Mouse (Mus musculus) layer of hippocampus, postnatal 25 days (tissue): ENCODE measurements around the gene Rgs14. TPM values are rescaled to one million over a fixed set of nuclear protein-coding genes. Genes with fewer than 3 reads are reported as not detected.
A peak's percentile ranks its signal among the peaks of the same experiment; 100 is the strongest.

Source experiments
- DNase-seq, 2 experiments: peaks; one replicate each; pipeline ENCODE4 v3.0.0; 2022; ENCODE audit warnings: mixed read lengths in 2 of 2, low spot score in 1 of 2; ENCODE audit errors: extremely low spot score in 1 of 2
- total RNA-seq, 2 experiments: library from RNA; stranded (reverse); gene quantifications; 2 replicates each; pipeline ENCODE4 v1.2.3; 2021

Gene Rgs14
- 10 to 100 TPM; 94.5 to 98.2 TPM for total RNA-seq

DNA sequence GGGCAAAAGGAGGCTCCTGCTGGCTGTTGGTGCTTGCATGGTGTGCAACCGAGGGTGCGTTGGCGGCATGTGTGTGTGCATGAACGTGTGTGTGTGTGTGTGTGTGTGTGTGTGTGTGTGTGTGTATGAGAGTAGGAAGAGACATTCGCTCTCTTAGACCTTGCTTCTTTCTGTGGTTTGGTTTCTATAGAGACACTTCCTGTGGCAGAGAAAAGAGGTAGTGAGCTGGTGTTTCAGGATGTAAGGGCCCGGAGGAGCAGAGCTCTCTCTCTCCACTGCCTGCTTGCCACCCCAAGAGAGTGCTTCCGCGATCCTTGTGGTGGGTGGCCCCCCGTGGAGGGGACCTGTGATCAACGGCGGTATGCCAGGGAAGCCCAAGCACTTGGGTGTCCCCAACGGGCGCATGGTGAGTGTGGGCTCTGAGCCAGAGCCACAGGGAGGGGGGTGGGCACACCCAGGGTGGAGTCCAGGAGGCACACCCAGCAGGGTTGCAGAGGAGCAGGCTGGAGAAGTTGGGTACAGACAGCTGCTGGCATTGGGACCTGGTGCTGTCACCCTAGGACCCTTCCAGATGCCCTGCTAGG, at the start of gene Rgs14:
Gene Rgs14 (plus strand): TSS at position 202 of the 584 bp plus-strand sequence.
- peak in 1 of 2 experiments; percentile 34 for DNase-seq

DNA sequence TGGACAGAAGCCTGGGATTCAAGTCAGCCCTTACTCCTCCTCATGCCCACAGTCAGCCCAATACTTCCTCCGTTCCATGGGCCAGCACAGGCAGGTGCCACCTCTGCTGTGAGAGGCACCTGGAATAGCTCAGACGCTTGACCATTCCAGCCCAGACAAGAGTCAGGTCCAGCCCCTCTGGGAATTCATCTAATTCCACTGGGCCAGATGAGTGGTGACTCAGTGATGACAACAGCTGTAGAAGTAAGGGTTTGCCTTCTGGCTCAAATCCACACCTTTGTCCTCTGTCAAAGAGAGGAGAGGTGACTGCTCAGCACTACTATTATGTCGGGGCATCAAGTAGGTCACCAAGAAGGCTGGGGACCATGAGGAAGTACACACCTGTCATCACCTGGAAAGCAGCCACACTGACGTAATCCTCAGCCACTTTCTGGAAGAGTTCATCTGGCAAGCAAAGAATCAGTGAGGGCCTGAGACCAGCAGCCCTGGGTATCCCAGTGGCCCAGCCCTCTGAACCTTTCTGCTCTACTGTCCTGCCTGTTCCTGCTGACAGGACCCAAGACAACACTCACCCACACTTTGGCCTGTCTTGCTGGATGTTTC, 49.5 kb upstream of the Rgs14 start, which contains the start of gene Prelid1:
Gene Prelid1 (plus strand): TSS at position 570 of the 603 bp plus-strand sequence.
- DNase-seq, result no peak

DNA sequence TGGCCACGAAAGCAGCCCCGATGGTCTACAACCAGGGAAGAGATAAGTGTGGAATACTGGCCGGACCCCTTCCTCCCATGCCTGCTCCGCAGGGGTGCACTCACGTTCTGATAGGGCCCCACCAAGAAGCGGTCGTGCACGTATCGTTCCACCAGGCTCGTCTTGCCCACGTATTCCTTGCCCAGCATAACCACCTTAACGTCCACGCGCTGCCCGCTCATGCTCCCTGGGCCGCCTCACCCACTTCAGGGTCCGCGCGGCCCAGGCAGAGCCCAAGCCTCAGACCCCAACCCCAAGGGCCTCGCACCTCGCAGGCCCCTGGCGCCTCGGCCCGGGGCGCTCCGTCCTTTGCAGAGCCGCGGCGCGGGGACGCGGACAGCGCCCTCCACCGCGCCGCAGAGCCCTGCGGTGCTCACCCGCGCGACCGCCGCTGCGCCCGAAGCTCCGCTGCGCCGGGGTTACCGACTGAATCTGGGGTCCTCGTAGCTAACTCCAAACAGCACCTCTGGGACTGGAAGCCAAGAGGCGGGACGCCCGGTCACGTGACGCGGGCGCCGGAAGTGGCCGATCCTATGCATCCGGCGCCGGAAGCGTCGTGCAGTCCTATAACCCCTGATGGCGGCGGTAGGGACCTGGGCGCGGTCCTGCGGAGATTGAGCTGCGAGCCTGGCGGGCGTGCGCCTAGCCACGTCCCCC, 48.0 kb upstream of the Rgs14 start, which contains the start of gene Rab24:
Gene Rab24 (minus strand): TSS at position 513 of the 696 bp plus-strand sequence.
- peak; percentile 77 to 85 for DNase-seq

DNA sequence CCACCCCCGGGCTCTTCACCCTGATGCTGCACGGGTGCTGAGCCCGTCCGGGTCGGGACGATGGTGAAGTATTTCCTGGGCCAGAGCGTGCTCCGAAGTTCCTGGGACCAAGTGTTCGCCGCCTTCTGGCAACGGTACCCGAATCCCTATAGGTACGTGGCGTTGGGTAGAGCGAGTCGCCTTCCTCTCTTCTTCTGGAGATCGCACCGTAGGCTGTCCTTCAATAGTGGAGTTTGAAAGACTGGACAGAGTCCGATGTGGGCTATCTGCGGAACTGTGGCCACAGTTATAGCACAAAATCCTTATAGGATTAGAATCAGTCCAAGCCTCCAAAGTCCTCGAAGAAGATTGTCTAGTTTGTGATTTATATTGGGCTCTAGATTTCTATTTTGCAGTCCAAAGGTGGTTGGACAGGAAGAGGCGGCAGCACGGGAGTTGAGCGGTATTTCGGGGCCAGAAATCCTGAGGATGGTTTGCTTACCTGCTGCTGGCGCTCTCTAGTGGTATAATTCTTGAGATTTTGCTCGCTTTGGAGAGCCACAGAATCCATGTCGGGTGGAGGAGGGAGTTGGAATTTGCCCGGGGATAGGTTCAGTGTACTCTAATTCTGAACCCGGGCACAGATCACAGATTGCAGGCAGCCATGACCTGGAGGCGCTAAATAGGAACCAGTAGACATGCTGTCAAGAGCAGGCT, 47.3 kb upstream of the Rgs14 start:
- DNase-seq, result no peak

DNA sequence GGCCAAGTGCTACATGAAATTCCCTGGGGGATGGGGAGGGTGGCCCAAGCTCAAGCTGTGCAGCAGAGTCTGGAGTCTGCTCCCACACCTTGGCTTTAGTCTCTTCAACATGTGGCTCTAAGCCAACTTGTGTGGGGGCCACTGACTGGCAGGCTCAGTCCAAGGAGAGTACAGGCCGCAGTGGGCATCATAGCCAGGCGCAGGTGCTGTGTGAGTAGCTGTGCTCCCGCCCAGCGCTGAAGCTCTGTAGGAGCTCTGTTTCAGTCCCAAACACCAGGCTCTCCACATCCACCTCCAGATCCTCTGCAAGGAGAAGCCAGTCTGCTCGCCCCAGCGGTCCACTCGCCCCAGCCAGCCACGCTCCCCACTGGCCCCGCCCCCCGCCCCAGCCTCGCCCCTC, 43.9 kb upstream of the Rgs14 start:
- DNase-seq, result no peak

DNA sequence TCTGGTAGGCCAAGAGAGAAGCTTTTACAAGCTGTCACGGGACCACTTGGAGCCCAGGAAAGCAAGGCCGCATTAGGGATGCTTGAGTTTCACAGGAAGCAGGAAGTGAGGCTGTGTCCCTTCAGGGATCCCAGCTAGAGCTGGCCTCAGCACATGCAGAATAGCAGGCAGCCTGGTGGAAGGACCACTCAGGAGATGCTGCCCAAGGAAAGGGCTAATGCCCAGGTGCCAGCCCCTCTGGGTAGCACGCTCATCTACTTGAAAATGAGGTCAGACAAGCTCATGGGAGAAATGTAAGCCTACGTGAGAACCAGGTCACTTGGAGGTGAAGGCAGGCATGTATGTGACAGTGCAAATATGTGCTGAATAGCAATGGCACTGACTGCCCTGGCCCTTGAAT, 42.4 kb upstream of the Rgs14 start:
- DNase-seq, result no peak

DNA sequence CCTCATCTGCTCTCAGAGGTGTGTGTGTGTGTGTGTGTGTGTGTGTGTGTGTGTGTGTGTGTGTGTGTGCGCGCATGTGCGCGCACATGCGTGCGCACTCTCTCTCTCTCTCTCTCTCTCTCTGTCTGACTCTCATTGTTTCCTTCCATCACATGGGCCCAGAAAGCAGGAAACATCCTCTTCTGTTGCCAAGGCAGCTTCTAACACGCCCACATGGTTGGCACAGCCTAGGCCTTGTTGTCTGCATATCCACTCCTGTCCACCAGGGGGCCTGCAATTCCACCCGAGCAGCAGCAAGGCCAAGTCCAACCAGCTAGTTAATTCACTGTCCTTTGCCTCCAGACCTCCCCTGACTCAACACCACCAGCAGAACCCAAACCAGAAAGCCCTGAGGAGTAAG, 41.9 kb upstream of the Rgs14 start:
- DNase-seq, result peak; percentile 76 to 88

DNA sequence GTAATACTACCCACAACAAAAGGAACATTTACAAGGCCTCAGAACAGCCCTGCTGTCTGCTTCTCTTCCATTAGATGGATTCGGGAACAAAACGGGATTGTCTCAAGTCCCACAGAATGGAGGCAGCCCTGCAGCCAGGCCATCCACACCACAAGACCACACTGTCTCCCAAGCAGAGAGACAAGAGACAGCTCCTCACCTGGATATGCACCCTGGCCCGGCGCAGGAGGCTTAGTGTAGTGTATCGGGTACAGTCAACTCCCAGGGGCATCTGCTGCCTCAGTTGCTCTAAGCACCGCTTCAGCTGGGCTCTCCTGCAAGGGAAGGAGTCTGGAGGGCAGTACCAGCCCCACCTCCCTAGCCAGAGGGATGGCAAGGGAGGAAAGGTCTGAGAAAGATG, 41.4 kb upstream of the Rgs14 start:
- DNase-seq, result no peak

DNA sequence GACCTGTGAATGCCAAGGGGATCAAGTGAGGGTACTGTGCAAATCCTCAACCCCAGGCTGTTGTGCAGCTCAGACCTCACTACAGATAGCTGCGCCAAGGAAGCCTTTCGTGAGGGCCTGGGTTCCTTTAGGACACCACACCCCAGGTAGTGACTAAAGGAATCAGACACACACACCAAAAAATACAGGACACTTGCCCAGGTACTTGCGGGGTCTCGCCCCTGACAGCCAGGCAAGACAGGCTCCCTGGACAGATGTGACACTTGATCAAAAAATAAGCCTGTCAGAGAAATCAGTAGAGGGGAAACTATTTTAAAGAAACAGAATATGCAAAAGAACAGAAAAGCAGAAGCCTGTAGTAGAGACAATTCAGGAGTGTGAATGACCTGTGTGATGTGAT, 40.9 kb upstream of the Rgs14 start:
- DNase-seq, result no peak

DNA sequence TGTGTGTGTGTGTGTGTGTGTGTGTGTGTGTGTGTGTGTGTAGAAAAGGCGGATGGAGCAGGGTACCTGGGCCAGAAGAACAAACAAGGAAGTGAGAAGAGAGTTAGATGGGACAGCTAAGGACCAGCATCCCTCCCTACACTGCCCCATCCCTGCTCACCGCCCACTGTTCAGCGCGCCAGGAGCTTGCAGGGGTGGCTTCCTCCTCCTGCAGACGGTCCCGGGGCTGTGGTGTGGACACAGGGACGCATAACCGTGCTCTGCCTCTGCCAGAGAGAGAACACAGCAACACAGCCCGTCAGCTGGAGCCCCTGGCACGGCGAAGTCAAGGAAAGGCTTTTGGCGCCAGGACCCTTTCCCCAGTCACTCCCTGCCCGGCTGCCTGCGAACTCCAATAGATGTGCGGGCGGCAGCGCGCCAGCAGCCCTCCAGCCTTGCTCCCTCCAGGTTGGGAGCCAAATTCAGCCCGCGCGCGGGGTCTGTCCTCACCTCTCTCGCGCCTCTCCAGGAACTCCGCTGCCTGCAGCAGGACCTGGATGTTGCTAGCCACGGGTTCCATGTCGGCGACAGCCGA, 40.3 kb upstream of the Rgs14 start:
- DNase-seq, result no peak

DNA sequence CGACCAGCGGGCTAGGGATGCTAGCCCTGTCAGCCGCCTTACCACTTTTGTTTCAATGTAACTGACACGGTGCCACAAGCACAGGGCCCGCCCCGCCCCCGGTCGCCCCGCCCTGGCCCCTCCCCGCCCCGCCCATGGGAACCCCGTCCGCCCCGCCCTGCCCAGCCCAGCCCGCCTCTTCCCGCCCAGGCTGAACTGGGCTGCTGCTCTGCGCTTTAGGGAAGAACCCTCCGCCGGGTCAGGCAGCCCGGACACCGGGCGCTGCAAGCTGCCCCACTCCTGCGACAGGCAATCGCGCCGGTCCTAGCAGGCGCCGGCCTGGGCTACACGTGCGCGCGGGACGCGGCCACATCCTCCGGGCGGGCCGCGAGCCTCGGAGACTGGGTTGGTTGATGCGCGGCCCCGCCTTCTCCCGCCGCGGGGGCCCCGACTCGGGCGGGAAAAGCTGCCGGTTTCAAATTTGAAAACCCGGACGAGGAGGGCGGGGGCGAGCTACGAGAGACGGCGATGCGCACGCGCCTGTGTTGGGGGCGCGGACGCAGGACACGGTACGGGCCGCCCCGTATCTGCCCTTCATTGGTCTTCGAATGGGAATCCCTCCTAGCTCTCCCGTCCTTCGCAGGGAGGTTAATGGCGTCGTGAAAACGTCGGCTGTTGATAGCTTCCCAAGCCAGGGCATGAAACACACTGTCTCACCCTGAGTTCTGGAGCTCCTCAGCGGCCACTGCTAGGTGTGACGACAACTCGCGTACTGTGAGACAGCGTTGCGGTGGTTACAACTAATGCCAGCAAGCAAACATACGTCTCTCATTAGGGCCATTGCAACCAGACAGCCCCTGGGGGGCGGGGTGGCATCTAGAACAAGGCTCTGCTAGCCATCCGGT, 39.6 kb upstream of the Rgs14 start, which contains the start of gene Mxd3:
Gene Mxd3 (minus strand): TSS at position 141 of the 884 bp plus-strand sequence.
- DNase-seq, result peak; percentile 71 to 80

DNA sequence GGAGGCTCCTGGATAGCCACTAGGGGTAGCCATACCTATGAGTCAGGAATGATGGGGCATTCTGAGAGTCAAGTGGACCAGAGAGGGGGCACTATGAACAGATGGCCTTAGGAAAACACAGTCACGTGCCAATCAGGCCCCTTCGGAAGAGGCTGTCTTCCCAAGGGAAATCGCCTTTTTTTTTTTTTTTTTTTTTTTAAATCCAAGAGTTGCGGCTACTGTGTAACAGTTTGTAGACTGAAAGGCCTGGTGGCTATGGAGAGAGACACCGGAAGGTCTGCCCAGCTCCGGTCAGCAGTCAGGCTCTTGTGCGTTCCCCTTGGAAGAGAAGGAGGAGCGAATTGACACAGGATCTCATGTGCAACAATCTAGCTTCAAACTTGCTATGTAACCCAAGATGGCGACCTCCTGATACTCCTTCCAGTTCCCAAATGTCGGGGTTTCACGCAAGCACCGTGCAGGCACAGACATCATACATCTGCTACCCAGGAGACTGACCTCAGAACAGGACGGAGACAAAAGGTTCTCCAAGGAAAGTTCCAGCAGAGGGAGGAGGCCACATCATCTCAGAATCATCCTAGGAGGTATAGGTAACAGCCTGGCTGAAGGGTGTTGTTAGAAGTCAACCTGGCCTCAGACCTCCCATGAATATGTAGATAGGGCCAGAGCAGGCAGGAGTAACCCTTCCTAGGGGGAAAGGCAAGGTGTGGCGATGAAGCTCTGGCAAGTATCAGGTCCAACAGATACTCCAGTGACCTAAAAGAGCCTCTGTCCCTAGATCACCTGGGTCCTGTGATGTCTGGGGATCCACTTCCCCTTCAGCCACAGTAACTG, 38.7 kb upstream of the Rgs14 start:
- DNase-seq, result no peak

DNA sequence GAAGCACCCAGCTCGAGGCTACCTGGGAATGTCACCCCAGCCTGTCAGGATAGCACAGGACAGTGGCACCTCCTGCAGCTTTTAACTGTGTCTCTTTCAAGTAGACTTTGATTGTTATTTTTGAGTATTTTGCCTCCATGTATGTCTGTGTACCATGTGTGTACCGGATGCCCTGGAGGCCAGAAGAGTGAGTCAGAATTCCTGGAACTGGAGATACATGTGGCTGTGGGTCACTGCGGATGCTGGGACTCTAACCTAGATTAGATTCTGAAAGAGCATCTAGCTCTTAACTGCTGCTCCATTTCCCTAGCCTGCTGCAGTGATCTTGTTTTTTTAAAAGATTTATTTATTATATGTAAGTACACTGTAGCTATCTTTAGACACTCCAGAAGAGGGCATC, 37.2 kb upstream of the Rgs14 start:
- DNase-seq, result no peak

DNA sequence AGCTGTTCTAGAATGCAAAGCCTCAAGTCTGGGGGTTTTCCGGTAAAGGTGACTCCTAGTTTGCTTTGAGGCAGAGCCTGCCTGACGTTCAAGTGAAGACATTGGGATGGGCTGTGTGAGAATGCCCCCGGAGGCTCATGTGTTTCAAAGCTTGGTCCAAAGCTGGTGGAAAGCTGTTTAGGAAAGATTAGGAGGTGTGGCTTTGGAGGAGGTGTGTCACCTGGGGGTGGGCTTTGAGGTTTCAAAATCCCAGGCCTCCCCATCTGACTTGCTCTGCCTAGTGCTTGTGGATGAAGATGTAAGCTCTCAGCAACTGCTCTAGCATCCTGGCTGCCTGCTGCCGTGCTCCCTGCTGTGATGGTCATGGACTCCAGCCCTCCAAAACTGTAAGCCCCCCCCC, 33.8 kb upstream of the Rgs14 start:
- no peak for DNase-seq

DNA sequence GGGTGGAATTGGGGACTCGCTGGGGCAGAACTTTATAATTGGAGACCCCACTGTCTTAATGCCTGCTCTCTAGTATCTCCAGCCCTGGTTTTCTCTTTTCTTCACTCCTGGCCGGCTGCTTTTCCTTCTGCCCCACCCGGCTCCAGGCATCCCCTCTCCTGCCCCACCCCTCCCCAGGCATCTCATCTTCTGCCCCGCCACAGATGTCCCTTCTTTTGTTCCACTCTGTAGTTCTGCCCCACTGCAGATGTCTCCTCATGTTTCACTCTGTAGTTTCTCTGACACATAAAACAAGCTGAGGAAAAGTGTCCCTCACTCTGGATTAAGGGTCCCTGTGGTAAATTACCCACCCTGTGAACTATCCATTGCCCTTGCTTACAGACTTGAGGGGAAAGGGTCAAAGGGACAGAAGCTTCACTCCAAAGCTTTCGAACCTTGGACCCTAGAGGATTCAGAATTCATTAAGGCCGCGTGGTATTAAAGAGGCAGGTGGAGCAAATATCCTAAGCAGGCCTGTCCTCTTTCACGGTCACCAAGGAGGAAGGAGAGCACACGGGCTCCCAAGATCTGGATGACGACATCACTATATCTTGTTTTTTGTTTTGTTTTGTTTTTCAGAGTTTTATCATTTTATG, 32.1 kb upstream of the Rgs14 start:
- no peak for DNase-seq

DNA sequence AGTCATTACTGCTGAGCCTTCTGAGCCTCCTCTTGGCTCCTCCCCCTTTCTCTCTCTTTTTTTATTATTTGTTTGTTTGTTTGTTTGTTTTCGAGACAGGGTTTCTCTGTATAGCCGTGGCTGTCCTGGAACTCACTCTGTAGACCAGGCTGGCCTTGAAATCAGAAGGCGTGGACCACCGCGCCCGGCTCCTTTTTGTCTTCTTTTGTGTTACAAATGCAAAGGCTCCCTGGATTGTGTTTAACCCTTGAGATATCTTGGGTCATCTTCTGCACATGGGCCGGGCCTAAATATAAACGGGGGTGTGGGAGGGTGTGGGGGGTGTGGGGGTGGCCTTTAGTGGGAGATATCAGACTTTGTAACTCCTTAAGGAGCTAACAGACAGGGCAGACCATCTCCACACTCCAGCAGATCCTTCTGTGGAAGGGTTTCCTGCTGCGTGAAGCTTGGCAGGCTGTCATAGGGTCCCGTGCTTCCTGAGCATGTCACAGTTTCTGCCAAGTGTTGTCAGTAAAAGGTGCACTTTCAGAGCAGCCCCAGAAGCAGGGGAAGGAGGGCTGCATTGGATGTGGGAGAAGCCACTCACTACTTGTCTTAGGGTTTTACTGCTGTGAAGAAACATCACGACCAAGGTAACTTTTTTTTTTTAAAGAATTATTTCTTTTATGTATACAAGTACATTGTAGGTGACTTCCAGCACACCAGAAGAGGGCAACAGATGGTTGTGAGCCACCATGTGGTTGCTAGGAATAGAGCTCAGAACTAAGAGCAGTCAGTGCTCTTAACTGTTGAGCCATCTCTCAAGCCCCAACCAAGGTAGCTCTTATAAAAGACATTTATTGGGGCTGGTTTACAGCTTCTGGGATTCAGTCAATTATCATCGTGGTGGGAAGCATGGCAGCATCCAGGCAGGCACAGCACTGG, 31.1 kb upstream of the Rgs14 start:
- DNase-seq, result no peak

DNA sequence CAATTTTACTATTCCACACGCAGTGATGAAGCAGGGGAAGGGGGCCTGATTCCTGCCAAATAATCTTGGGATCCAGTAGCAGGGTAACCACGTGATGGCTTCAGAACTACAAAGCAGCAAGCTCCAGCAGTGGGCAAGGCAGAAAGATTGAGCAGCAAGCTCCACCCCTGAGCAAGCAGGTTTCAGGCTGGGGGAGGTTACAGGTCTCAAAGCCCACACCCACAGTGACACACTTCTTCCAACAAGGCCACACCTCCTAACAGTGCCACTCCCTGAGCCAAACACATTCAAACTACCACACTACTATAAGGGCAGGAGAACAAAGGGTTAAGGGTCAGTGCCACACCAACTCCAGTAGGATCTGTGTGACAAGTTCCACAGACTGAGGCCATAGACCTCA, 30.3 kb upstream of the Rgs14 start:
- DNase-seq, result no peak
